Mouse (Mus musculus): ENCODE results near the gene Safb.

DNA sequence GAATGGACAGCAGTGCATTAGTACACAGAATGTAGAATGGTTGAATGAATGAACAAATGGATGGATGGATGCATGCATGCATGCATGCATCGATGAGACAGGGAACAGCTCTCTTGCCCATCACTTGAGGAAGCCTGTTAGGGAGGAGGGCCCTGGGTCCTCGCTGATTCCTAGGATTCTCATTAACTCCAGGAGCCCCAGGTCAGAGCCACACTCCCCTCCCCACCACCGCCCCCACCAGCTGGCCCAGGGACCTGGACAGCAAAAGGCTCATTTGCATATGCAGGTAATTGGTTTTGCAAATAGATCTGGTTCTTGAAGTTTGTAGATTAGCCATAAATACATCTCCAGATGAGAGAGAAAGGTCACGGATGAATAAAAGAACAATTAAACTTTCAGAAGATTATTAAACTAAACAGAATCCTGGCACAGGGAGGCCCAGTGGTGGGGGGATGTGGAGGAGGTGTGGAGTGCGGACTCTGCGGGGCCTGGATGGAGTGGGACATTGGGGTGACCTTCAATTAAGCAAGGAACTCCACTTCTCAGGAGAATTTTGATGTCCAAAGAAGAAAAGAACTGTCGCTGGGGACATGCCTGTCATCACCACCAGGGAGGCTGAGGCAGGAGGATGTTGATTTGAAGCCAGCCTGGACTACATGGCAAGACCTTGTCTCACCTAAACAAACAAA, 39.8 kb upstream of the Safb start:
- TF ChIP-seq CTCF (IDR thresholded peaks at IDR 0.05; ENCODE audit: low read depth) (no peak), EP300 (IDR thresholded peaks at IDR 0.05; ENCODE audit: low read depth) (no peak)

All from liver, embryonic 14.5 days (tissue).